Mouse (Mus musculus): ENCODE measurements around the gene Cacna1d. TPM values are rescaled to one million over a fixed set of nuclear protein-coding genes. Genes with fewer than 3 reads are reported as not detected.

The Cacna1d gene
- total and polyA plus RNA-seq, 3 experiments: 0.04 to 0.66 (median 0.08) TPM

DNA sequence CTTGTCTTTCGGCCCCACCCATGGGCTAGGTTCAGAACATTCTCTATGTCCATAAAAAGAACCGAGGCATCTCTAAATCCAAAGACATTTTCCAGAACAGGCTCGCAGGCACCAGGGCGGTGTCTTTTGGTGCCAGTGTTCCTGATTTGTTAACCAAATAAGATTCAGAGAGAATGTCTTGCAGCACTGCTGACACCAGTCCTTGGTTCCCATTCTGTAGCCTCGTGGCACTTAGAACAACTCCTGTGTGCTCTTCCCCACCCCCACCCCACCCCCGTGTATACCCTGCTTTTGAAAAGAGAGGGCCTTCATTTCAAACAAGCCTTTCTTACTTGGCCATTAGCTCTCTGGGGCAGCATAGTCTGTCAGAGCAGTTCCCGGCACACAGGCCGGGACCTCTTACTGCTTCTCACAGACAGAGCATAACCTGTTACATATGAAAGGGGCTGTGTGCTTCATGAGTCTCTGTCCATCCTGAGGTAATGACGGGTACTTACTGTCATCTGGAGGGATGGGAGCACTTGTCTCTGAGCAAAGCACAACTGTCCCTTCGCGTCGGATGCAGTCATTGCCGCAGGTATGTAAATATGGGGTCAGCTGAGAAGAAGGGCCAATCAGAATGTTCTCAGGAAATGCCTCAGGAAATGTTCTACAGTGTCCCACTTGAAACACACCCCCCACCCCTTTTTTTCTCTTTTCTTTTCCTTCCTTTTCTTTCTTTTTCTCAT is 492.3 kb downstream of the Cacna1d start (continued):
- TF ChIP-seq E2F4 (IDR thresholded peaks at IDR 0.05; ENCODE audit: insufficient replicate concordance, low read depth, low read length): no peak
- peak; percentile 89 for TF ChIP-seq TBP (conservative IDR thresholded peaks at IDR 0.05; ENCODE audit: low read depth, low read length)
- TF ChIP-seq TCF12 (IDR thresholded peaks at IDR 0.05; ENCODE audit: low read depth, low read length): peak; percentile 28
- no peak for TF ChIP-seq KAT2A (IDR thresholded peaks at IDR 0.05; ENCODE audit: insufficient replicate concordance, low read length)
- TF ChIP-seq MXI1 (IDR thresholded peaks at IDR 0.05; ENCODE audit: low read depth, low read length): peak; percentile 61; the same call in 1 of the 2 replicates

GRCm38 (mm10) chr14:29997345-29997744 is 493.9 kb downstream of the Cacna1d start:
- Histone ChIP-seq H3K79me2 (replicated peaks; ENCODE audit: control insufficient read depth, extremely low read depth, insufficient read depth, poor library complexity, severe bottlenecking) (no peaks in the 10 kb centered on the region), H3K9ac (ENCODE audit: insufficient read depth, low read depth) (no peak overlapping the region), H3K9me3 (replicated peaks; ENCODE audit: low read length) (no peaks in the 10 kb centered on the region), H3K4me1 (ENCODE audit: control insufficient read depth in 1 of 2, insufficient read depth in 2 of 2) (peaks cover 10 to 38% of the 10 kb centered on the region in 2 experiments), H3K4me2 (ENCODE audit: insufficient read depth, low read depth, poor library complexity, severe bottlenecking) (no peak overlapping the region), H3K27me3 (replicated peaks) (no peaks in the 10 kb centered on the region), H3K4me3 (replicated peaks in 1 of 3; ENCODE audit: low read depth in 2 of 3, low read length in 2 of 3, poor library complexity in 1 of 3) (no peak overlapping the region), H3K27ac (ENCODE audit: insufficient read depth, low read depth) (no peak overlapping the region), H3K36me3 (replicated peaks in 1 of 2; ENCODE audit: control insufficient read depth in 1 of 2, insufficient read depth in 1 of 2, low read length in 1 of 2) (peaks cover 35 to 59% of the 10 kb centered on the region in 2 experiments)
- no peak for DNase-seq (ENCODE audit: extremely low read depth)
- in situ Hi-C loops (cut with MboI; ENCODE audit: low pct_ligation_motif_present, low pct_unique_long_range_greater_than_20kb, low sequenced_read_pairs) (no loop called here), dilution Hi-C loops (cut with MboI; ENCODE audit: extremely low pct_ligation_motif_present, extremely low pct_unique_long_range_greater_than_20kb, low sequenced_read_pairs) (no loop called here)
- TF ChIP-seq SIN3A (IDR thresholded peaks at IDR 0.05; ENCODE audit: low read length): no peak
- TF ChIP-seq CTCF (conservative IDR thresholded peaks at IDR 0.05 in 1 of 2, IDR thresholded peaks at IDR 0.05 in 1 of 2; ENCODE audit: low read depth in 2 of 2, low read length in 2 of 2): no peak
- TF ChIP-seq HCFC1 (IDR thresholded peaks at IDR 0.05; ENCODE audit: low read depth, low read length): no peak
- no peak for TF ChIP-seq CHD2 (IDR thresholded peaks at IDR 0.05; ENCODE audit: low read length)
- TF ChIP-seq JUND (conservative IDR thresholded peaks at IDR 0.05; ENCODE audit: low read depth, low read length): no peak

GRCm38 (mm10) chr14:29996000-29996751 is 495.1 kb downstream of the Cacna1d start:
- Histone ChIP-seq H3K27ac (ENCODE audit: insufficient read depth, low read depth) (no peak overlapping the region), H3K4me1 (ENCODE audit: control insufficient read depth in 1 of 2, insufficient read depth in 2 of 2) (peaks cover 10 to 36% of the 10 kb centered on the region in 2 experiments), H3K79me2 (replicated peaks; ENCODE audit: control insufficient read depth, extremely low read depth, insufficient read depth, poor library complexity, severe bottlenecking) (no peaks in the 10 kb centered on the region), H3K27me3 (replicated peaks) (no peaks in the 10 kb centered on the region), H3K9me3 (replicated peaks; ENCODE audit: low read length) (no peaks in the 10 kb centered on the region), H3K4me3 (replicated peaks in 1 of 3; ENCODE audit: low read depth in 2 of 3, low read length in 2 of 3, poor library complexity in 1 of 3) (no peak overlapping the region), H3K36me3 (replicated peaks in 1 of 2; ENCODE audit: control insufficient read depth in 1 of 2, insufficient read depth in 1 of 2, low read length in 1 of 2) (peaks cover 47 to 71% of the 10 kb centered on the region in 2 experiments), H3K9ac (ENCODE audit: insufficient read depth, low read depth) (no peak overlapping the region), H3K4me2 (ENCODE audit: insufficient read depth, low read depth, poor library complexity, severe bottlenecking) (no peak overlapping the region)
- no peak for TF ChIP-seq MXI1 (IDR thresholded peaks at IDR 0.05; ENCODE audit: low read depth, low read length)
- in situ Hi-C loops (cut with MboI; ENCODE audit: low pct_ligation_motif_present, low pct_unique_long_range_greater_than_20kb, low sequenced_read_pairs) (no loop called here), dilution Hi-C loops (cut with MboI; ENCODE audit: extremely low pct_ligation_motif_present, extremely low pct_unique_long_range_greater_than_20kb, low sequenced_read_pairs) (no loop called here)
- DNase-seq (ENCODE audit: extremely low read depth): no peak

Data from CH12.LX (cell line).